Mouse (Mus musculus) CH12.LX (cell line): ENCODE measurements around the gene Rngtt. TPM values are rescaled to one million over a fixed set of nuclear protein-coding genes. Genes with fewer than 3 reads are reported as not detected.

Experiments
- DNase-seq: peaks from one replicate; pipeline ENCODE4 v3.0.0-alpha.2; 2013; ENCODE audit errors: extremely low read depth
- H3K27ac ChIP-seq: 2 replicates; pipeline ENCODE4 v1.5.1; 2012; ENCODE audit warnings: low read depth, mild to moderate bottlenecking, control low read depth, moderate library complexity; ENCODE audit not compliant: insufficient read depth
- H3K27me3 ChIP-seq: replicated peaks from 2 replicates; pipeline ENCODE3; 2012; ENCODE audit warnings: inconsistent platforms
- H3K36me3 ChIP-seq, 2 experiments: replicated peaks in 1 of 2; 2 replicates each; pipeline versions ENCODE3 to v1.6.1; 2012; ENCODE audit warnings: inconsistent platforms in 1 of 2, low read length in 1 of 2, mild to moderate bottlenecking in 1 of 2, mixed read lengths in 1 of 2, moderate library complexity in 1 of 2; ENCODE audit not compliant: control insufficient read depth in 1 of 2, insufficient read depth in 1 of 2
- H3K4me1 ChIP-seq, 2 experiments: 2 replicates each; pipeline ENCODE4 v1.6.1; 2012; ENCODE audit warnings: inconsistent platforms in 1 of 2, moderate library complexity in 1 of 2; ENCODE audit not compliant: insufficient read depth in 2 of 2, control insufficient read depth in 1 of 2
- H3K4me2 ChIP-seq: 2 replicates; pipeline ENCODE4 v1.6.1; 2012; ENCODE audit warnings: low read depth, mild to moderate bottlenecking, control low read depth; ENCODE audit not compliant: poor library complexity, insufficient read depth, severe bottlenecking
- H3K4me3 ChIP-seq, 3 experiments: fragments of 150-350 bp in 1 of 3; sonication (generic) in 1 of 3; replicated peaks in 1 of 3; 2 replicates each; pipeline versions ENCODE3 to v1.5.1; 2011 to 2012; ENCODE audit warnings: low read depth in 2 of 3, low read length in 2 of 3, mild to moderate bottlenecking in 2 of 3, moderate library complexity in 2 of 3, control low read depth in 1 of 3, improper control_type of control experiment in 1 of 3, inconsistent platforms in 1 of 3, mixed read lengths in 1 of 3; ENCODE audit not compliant: poor library complexity in 1 of 3
- H3K79me2 ChIP-seq: replicated peaks from 2 replicates; pipeline ENCODE4 v1.6.1; 2012; ENCODE audit warnings: mild to moderate bottlenecking, moderate library complexity; ENCODE audit not compliant: control insufficient read depth, poor library complexity, insufficient read depth, severe bottlenecking; ENCODE audit errors: extremely low read depth
- H3K9ac ChIP-seq: 2 replicates; pipeline ENCODE4 v1.6.1; 2012; ENCODE audit warnings: low read depth, mild to moderate bottlenecking, control low read depth, moderate library complexity; ENCODE audit not compliant: insufficient read depth
- H3K9me3 ChIP-seq: replicated peaks from 2 replicates; pipeline ENCODE3; 2012; ENCODE audit warnings: low read length, inconsistent platforms, mixed read lengths
- CHD1 ChIP-seq: IDR thresholded peaks from 2 replicates; pipeline ENCODE4 v1.6.1; 2012; ENCODE audit warnings: low read depth, low read length, improper control_type of control experiment, inconsistent platforms
- CHD2 ChIP-seq: IDR thresholded peaks from 2 replicates; pipeline ENCODE4 v1.6.1; 2011; ENCODE audit warnings: low read length, improper control_type of control experiment
- E2F4 ChIP-seq: IDR thresholded peaks from 2 replicates; pipeline ENCODE4 v1.6.1; 2011; ENCODE audit warnings: low read depth, low read length, improper control_type of control experiment; ENCODE audit not compliant: insufficient replicate concordance
- ELF1 ChIP-seq: IDR thresholded peaks from 2 replicates; pipeline ENCODE4 v1.6.1; 2014; ENCODE audit warnings: low read depth, mild to moderate bottlenecking, inconsistent platforms, low read length, improper control_type of control experiment
- EP300 ChIP-seq: IDR thresholded peaks from 2 replicates; pipeline ENCODE4 v1.6.1; 2011; ENCODE audit warnings: low read length, improper control_type of control experiment
- ETS1 ChIP-seq: conservative IDR thresholded peaks from 2 replicates; pipeline ENCODE4 v1.6.1; 2012; ENCODE audit warnings: low read depth, mild to moderate bottlenecking, inconsistent platforms, low read length, improper control_type of control experiment, moderate library complexity
- GABPA ChIP-seq: IDR thresholded peaks from 2 replicates; pipeline ENCODE4 v1.6.1; 2012; ENCODE audit warnings: low read depth, low read length, improper control_type of control experiment, inconsistent platforms; ENCODE audit not compliant: insufficient replicate concordance
- HCFC1 ChIP-seq: IDR thresholded peaks from 2 replicates; pipeline ENCODE4 v1.6.1; 2012; ENCODE audit warnings: low read depth, mild to moderate bottlenecking, inconsistent platforms, low read length, improper control_type of control experiment
- IRF4 ChIP-seq: IDR thresholded peaks from 2 replicates; pipeline ENCODE4 v1.6.1; 2014; ENCODE audit warnings: low read depth, mild to moderate bottlenecking, inconsistent platforms, low read length, improper control_type of control experiment
- JUN ChIP-seq: IDR thresholded peaks from 2 replicates; pipeline ENCODE4 v1.6.1; 2011; ENCODE audit warnings: low read depth, mild to moderate bottlenecking, low read length, improper control_type of control experiment, moderate library complexity; ENCODE audit not compliant: insufficient read depth
- JUND ChIP-seq: conservative IDR thresholded peaks from 2 replicates; pipeline ENCODE4 v1.6.1; 2011; ENCODE audit warnings: low read depth, low read length, improper control_type of control experiment
- KAT2A ChIP-seq: IDR thresholded peaks from 2 replicates; pipeline ENCODE4 v1.6.1; 2012; ENCODE audit warnings: low read length, improper control_type of control experiment, inconsistent platforms; ENCODE audit not compliant: insufficient replicate concordance
- MAFK ChIP-seq: IDR thresholded peaks from 2 replicates; pipeline ENCODE4 v1.6.1; 2011; ENCODE audit warnings: low read length, improper control_type of control experiment; ENCODE audit not compliant: insufficient replicate concordance
- MAX ChIP-seq: IDR thresholded peaks from 2 replicates; pipeline ENCODE4 v1.6.1; 2011; ENCODE audit warnings: low read length, improper control_type of control experiment
- MAZ ChIP-seq: IDR thresholded peaks from 2 replicates; pipeline ENCODE4 v1.6.1; 2012; ENCODE audit warnings: low read depth, mild to moderate bottlenecking, inconsistent platforms, low read length, improper control_type of control experiment, moderate library complexity
- MEF2A ChIP-seq: IDR thresholded peaks from 2 replicates; pipeline ENCODE4 v1.6.1; 2014; ENCODE audit warnings: low read depth, mild to moderate bottlenecking, inconsistent platforms, low read length, improper control_type of control experiment, borderline replicate concordance
- MXI1 ChIP-seq: IDR thresholded peaks from 2 replicates; pipeline ENCODE4 v1.6.1; 2011; ENCODE audit warnings: mild to moderate bottlenecking, low read depth, low read length, improper control_type of control experiment
- MYC ChIP-seq: IDR thresholded peaks from 2 replicates; pipeline ENCODE4 v1.6.1; 2011; ENCODE audit warnings: low read depth, mild to moderate bottlenecking, improper control_type of control experiment, low read length
- NELFE ChIP-seq: IDR thresholded peaks from 2 replicates; pipeline ENCODE4 v1.6.1; 2011; ENCODE audit warnings: low read depth, low read length, improper control_type of control experiment
- NRF1 ChIP-seq: IDR thresholded peaks from 2 replicates; pipeline ENCODE4 v1.6.1; 2014; ENCODE audit warnings: low read depth, mild to moderate bottlenecking, inconsistent platforms, low read length, improper control_type of control experiment, moderate library complexity
- PAX5 ChIP-seq: IDR thresholded peaks from 2 replicates; pipeline ENCODE4 v1.6.1; 2012; ENCODE audit warnings: low read length, inconsistent platforms, mixed read lengths
- POLR2A ChIP-seq: IDR thresholded peaks from 2 replicates; pipeline ENCODE4 v1.6.1; 2011; ENCODE audit warnings: low read depth, mild to moderate bottlenecking, improper control_type of control experiment, low read length
- POLR2AphosphoS2 ChIP-seq: IDR thresholded peaks from 2 replicates; pipeline ENCODE4 v1.6.1; 2011; ENCODE audit warnings: low read depth, low read length, improper control_type of control experiment
- RAD21 ChIP-seq: IDR thresholded peaks from 2 replicates; pipeline ENCODE4 v1.6.1; 2011; ENCODE audit warnings: low read depth, mild to moderate bottlenecking, low read length, improper control_type of control experiment, moderate library complexity
- RCOR1 ChIP-seq: conservative IDR thresholded peaks from 2 replicates; pipeline ENCODE4 v1.6.1; 2012; ENCODE audit warnings: low read depth, mild to moderate bottlenecking, inconsistent platforms, low read length, improper control_type of control experiment
- TBP ChIP-seq: conservative IDR thresholded peaks from 2 replicates; pipeline ENCODE4 v1.6.1; 2011; ENCODE audit warnings: low read depth, low read length, improper control_type of control experiment
- TCF12 ChIP-seq: IDR thresholded peaks from 2 replicates; pipeline ENCODE4 v1.6.1; 2014; ENCODE audit warnings: low read depth, mild to moderate bottlenecking, inconsistent platforms, low read length, improper control_type of control experiment
- UBTF ChIP-seq: IDR thresholded peaks from 2 replicates; pipeline ENCODE4 v1.6.1; 2012; ENCODE audit warnings: low read depth, mild to moderate bottlenecking, inconsistent platforms, low read length, improper control_type of control experiment, moderate library complexity
- USF1 ChIP-seq: IDR thresholded peaks from 2 replicates; pipeline ENCODE4 v1.6.1; 2014; ENCODE audit warnings: low read depth, mild to moderate bottlenecking, inconsistent platforms, low read length, improper control_type of control experiment
- USF2 ChIP-seq: conservative IDR thresholded peaks from 2 replicates; pipeline ENCODE4 v1.6.1; 2011; ENCODE audit warnings: low read depth, low read length, improper control_type of control experiment
- ZC3H11A ChIP-seq: IDR thresholded peaks from 2 replicates; pipeline ENCODE4 v1.6.1; 2012; ENCODE audit warnings: low read depth, mild to moderate bottlenecking, inconsistent platforms, low read length, improper control_type of control experiment
- ZKSCAN1 ChIP-seq: IDR thresholded peaks from 2 replicates; pipeline ENCODE4 v1.6.1; 2012; ENCODE audit warnings: low read depth, inconsistent platforms, low read length, improper control_type of control experiment, borderline replicate concordance
- ZMIZ1 ChIP-seq: IDR thresholded peaks from 2 replicates; pipeline ENCODE4 v1.6.1; 2012; ENCODE audit warnings: low read depth, mild to moderate bottlenecking, inconsistent platforms, low read length, improper control_type of control experiment
- ZNF384 ChIP-seq: IDR thresholded peaks from 2 replicates; pipeline ENCODE4 v1.6.1; 2012; ENCODE audit warnings: low read depth, low read length, improper control_type of control experiment, inconsistent platforms
- dilution Hi-C: fragments of 300-500 bp; cut with MboI; formaldehyde crosslinking; loops from 2 replicates; pipeline ENCODE4 v1.14.3; 2020; ENCODE audit warnings: low sequenced_read_pairs; ENCODE audit not compliant: extremely low pct_unique_long_range_greater_than_20kb, extremely low pct_ligation_motif_present
- in situ Hi-C: fragments of 300-500 bp; cut with MboI; formaldehyde crosslinking; loops from 3 replicates; pipeline ENCODE4 v1.14.3; 2019; ENCODE audit warnings: low sequenced_read_pairs, low pct_ligation_motif_present, low pct_unique_long_range_greater_than_20kb, mixed read lengths
- polyA plus RNA-seq: library from polyadenylated mRNA; unstranded; fragments of >175 nt; gene quantifications from 2 replicates; pipeline ENCODE4 v1.2.1, GENCODE M21; 2012; ENCODE audit warnings: low read depth; ENCODE audit not compliant: insufficient read length
- total RNA-seq, 2 experiments: library from RNA; depleted of rRNA; stranded (reverse); fragments of 300-350 nt in 1 of 2; fragments of >200 nt in 1 of 2; gene quantifications; 2 replicates each; pipeline ENCODE4 v1.2.3; 2012 to 2014

Gene Rngtt
- 12.5 and 14.4 TPM in 2 replicates for total RNA-seq (2012; rRNA removed)
- 16.9 and 22.1 TPM in 2 replicates for total RNA-seq (2014; rRNA removed)
- 20.1 and 20.5 TPM in 2 replicates for polyA plus RNA-seq

GRCm38 (mm10) chr4:33309764-33310757 is at the start of gene Rngtt:
TSS of gene Rngtt (plus strand) at chr4:33310311.
- H3K36me3 ChIP-seq, result peaks cover 0 to 12% of the 10 kb centered on the region in 2 experiments
- peaks cover 31% of the 10 kb centered on the region for H3K79me2 ChIP-seq
- H3K9ac ChIP-seq, result peak within 1 kb of the TSS; percentile 47
- H3K27ac ChIP-seq, result no peak within 1 kb of the TSS
- peak within 1 kb of the TSS; percentile 85 for H3K4me2 ChIP-seq
- peak; percentile 99 for DNase-seq
- peak within 1 kb of the TSS; percentile 64 to 90 (median 88) for H3K4me3 ChIP-seq
- in situ Hi-C loops, result no loop called here
- TF ChIP-seq RCOR1, result no peak
- TF ChIP-seq IRF4, result peak; percentile 32; the same call in 1 of the 2 replicates
- TF ChIP-seq TBP, result 0 out of 2 replicates have a peak, but pooled peaks have one; percentile 43
- no peak for TF ChIP-seq UBTF
- TF ChIP-seq JUND, result no peak
- 0 out of 2 replicates have a peak, but pooled peaks have one; percentile 35 for TF ChIP-seq NRF1
- TF ChIP-seq TCF12, result no peak; the same call in 1 of the 2 replicates
- no peak for TF ChIP-seq USF2
- TF ChIP-seq ZKSCAN1, result no peak
- no peak for TF ChIP-seq USF1
- TF ChIP-seq HCFC1, result peak; percentile 82
- TF ChIP-seq KAT2A, result peak; percentile 61; the same call in 1 of the 2 replicates
- 0 out of 2 replicates have a peak, but pooled peaks have one; percentile 42 for TF ChIP-seq MAZ
- no peak; the same call in 1 of the 2 replicates for TF ChIP-seq NELFE
- TF ChIP-seq MAFK, result no peak
- peak; percentile 87 for TF ChIP-seq POLR2A
- peak; percentile 39; the same call in 1 of the 2 replicates for TF ChIP-seq MAX
- no peak for TF ChIP-seq PAX5
- peak; percentile 37; the same call in 1 of the 2 replicates for TF ChIP-seq ZNF384
- no peak for TF ChIP-seq MYC
- TF ChIP-seq MXI1, result peak; percentile 49; the same call in 1 of the 2 replicates
- TF ChIP-seq ETS1, result 0 out of 2 replicates have a peak, but pooled peaks have one; percentile 2
- TF ChIP-seq E2F4, result no peak
- no peak for TF ChIP-seq GABPA
- TF ChIP-seq ZMIZ1, result peak; percentile 70
- TF ChIP-seq RAD21, result no peak
- no peak for TF ChIP-seq ZC3H11A
- TF ChIP-seq EP300, result peak; percentile 65
- TF ChIP-seq ELF1, result peak; percentile 94
- TF ChIP-seq MEF2A, result no peak
- no peak for TF ChIP-seq CHD2
- 0 out of 2 replicates have a peak, but pooled peaks have one; percentile 26 for TF ChIP-seq CHD1
- no peak for TF ChIP-seq POLR2AphosphoS2
- no peak for TF ChIP-seq JUN
- no peaks in the 10 kb centered on the region for H3K9me3 ChIP-seq
- H3K27me3 ChIP-seq, result no peaks in the 10 kb centered on the region
- H3K4me1 ChIP-seq, result peaks cover 7 to 24% of the 10 kb centered on the region in 2 experiments
- dilution Hi-C loops, result no loop called here
